Mouse (Mus musculus) heart, postnatal 0 days (tissue): ENCODE measurements around the gene Ccdc85c. TPM values are rescaled to one million over a fixed set of nuclear protein-coding genes. Genes with fewer than 3 reads are reported as not detected.

Experiments used
- ATAC-seq: fragments of 200-750 bp; cut with Nextera tagmentation; 2 replicates; pipeline ENCODE4 v1.8.0; 2017; ENCODE audit warnings: low read depth, moderate number of reproducible peaks, moderate library complexity; ENCODE audit not compliant: insufficient read depth
- DNase-seq: peaks from one replicate; pipeline ENCODE4 v3.0.0-alpha.2; 2016; ENCODE audit warnings: low spot score
- H3K27ac ChIP-seq: fragments of 300-500 bp; sonication (generic); 2 replicates; pipeline ENCODE4 v1.5.1; 2014; ENCODE audit warnings: low read depth, mild to moderate bottlenecking
- H3K27me3 ChIP-seq: fragments of 300-500 bp; sonication (generic); 2 replicates; pipeline ENCODE4 v1.6.1; 2014; ENCODE audit warnings: low read length, mixed read lengths; ENCODE audit not compliant: control insufficient read depth, insufficient read depth
- H3K36me3 ChIP-seq: fragments of 300-500 bp; sonication (generic); replicated peaks from 2 replicates; pipeline ENCODE4 v1.6.1; 2014; ENCODE audit warnings: low read length, mixed read lengths; ENCODE audit not compliant: control insufficient read depth, insufficient read depth
- H3K4me1 ChIP-seq: fragments of 300-500 bp; sonication (generic); 2 replicates; pipeline ENCODE4 v1.6.1; 2014; ENCODE audit warnings: antibody characterized with exemption; ENCODE audit not compliant: control insufficient read depth, insufficient read depth
- H3K4me2 ChIP-seq: fragments of 300-500 bp; sonication (generic); 2 replicates; pipeline ENCODE4 v1.6.1; 2014; ENCODE audit warnings: low read depth, mild to moderate bottlenecking, low read length, moderate library complexity
- H3K4me3 ChIP-seq: fragments of 300-500 bp; sonication (generic); 2 replicates; pipeline ENCODE4 v1.5.1; 2014; ENCODE audit warnings: low read depth, low read length
- H3K9ac ChIP-seq: fragments of 300-500 bp; sonication (generic); replicated peaks from 2 replicates; pipeline ENCODE4 v1.6.1; 2014; ENCODE audit warnings: low read depth, low read length, mixed read lengths
- H3K9me3 ChIP-seq: fragments of 300-500 bp; sonication (generic); replicated peaks from 2 replicates; pipeline ENCODE4 v1.6.1; 2016; ENCODE audit warnings: low read length; ENCODE audit not compliant: control insufficient read depth
- CTCF ChIP-seq: IDR thresholded peaks from 2 replicates; pipeline ENCODE4 v1.5.1; 2016; ENCODE audit warnings: antibody characterized with exemption, control low read depth, low read depth
- EP300 ChIP-seq: IDR thresholded peaks from 2 replicates; pipeline ENCODE4 v1.6.1; 2016; ENCODE audit warnings: antibody characterized with exemption, low read depth
- WGBS: fragments of 180-500 bp; shearing (Covaris S2); extraction: QIAGEN DNeasy Blood & Tissue Kit; methylation state at CpG from one replicate; pipeline ENCODE4 v1.1.7; 2014; 5-methylcytosine and 5-hydroxymethylcytosine counted together
- polyA plus RNA-seq: library from polyadenylated mRNA; unstranded; fragments of >200 nt; fragmentation: Nextera tagmentation; extraction: Ambion mirVana; gene quantifications from 2 replicates; pipeline ENCODE4 v1.2.1, GENCODE M21; 2015
- total RNA-seq: library from RNA; depleted of rRNA; stranded (reverse); fragments of >200 nt; gene quantifications from 2 replicates; pipeline ENCODE4 v1.2.3, GENCODE M21; 2014; ENCODE audit warnings: low replicate concordance

Gene Ccdc85c
- total and polyA plus RNA-seq, 2 experiments from 2014 or later = 7.8 to 44.7 TPM

GRCm38 (mm10) chr12:108231901-108232300 lies 43.3 kb downstream of the Ccdc85c start:
- H3K4me1 ChIP-seq = peaks cover 47% of the 10 kb centered on the region
- H3K9ac ChIP-seq = no peak overlapping the region
- H3K9me3 ChIP-seq = no peaks in the 10 kb centered on the region
- no peaks in the 10 kb centered on the region for H3K27me3 ChIP-seq
- H3K4me3 ChIP-seq = no peak overlapping the region
- H3K27ac ChIP-seq = no peak overlapping the region
- H3K4me2 ChIP-seq = no peak overlapping the region
- WGBS = 57% methylated on average over 9 of the region's 9 CpGs
- no peak for DNase-seq
- no peak for TF ChIP-seq CTCF
- no peak for TF ChIP-seq EP300
- ATAC-seq = no peak
- no peaks in the 10 kb centered on the region for H3K36me3 ChIP-seq

GRCm38 (mm10) chr12:108230821-108231794 lies 44.1 kb downstream of the Ccdc85c start:
- no peaks in the 10 kb centered on the region for H3K9me3 ChIP-seq
- TF ChIP-seq CTCF (peak; percentile 58), EP300 (no peak)
- 54% methylated on average over 16 of the region's 18 CpGs for WGBS
- no peak overlapping the region for H3K4me2 ChIP-seq
- H3K36me3 ChIP-seq = no peaks in the 10 kb centered on the region
- no peak overlapping the region for H3K4me3 ChIP-seq
- no peak for ATAC-seq
- no peaks in the 10 kb centered on the region for H3K27me3 ChIP-seq
- H3K4me1 ChIP-seq = peaks cover 40% of the 10 kb centered on the region
- H3K27ac ChIP-seq = no peak overlapping the region
- no peak for DNase-seq
- H3K9ac ChIP-seq = no peak overlapping the region

GRCm38 (mm10) chr12:108230077-108230476 lies 45.1 kb downstream of the Ccdc85c start:
- DNase-seq (no peak), ATAC-seq (no peak)
- H3K4me1 ChIP-seq = peaks cover 38% of the 10 kb centered on the region

GRCm38 (mm10) chr12:108227527-108227926 lies 47.7 kb downstream of the Ccdc85c start:
- no peak overlapping the region for H3K27ac ChIP-seq
- no peak overlapping the region for H3K4me2 ChIP-seq
- DNase-seq (no peak), ATAC-seq (no peak)
- no peak for TF ChIP-seq CTCF
- no peak for TF ChIP-seq EP300
- no peaks in the 10 kb centered on the region for H3K9me3 ChIP-seq
- WGBS = 53% methylated on average over 16 of the region's 16 CpGs
- H3K4me3 ChIP-seq = no peak overlapping the region
- no peaks in the 10 kb centered on the region for H3K27me3 ChIP-seq
- H3K36me3 ChIP-seq = no peaks in the 10 kb centered on the region
- peaks cover 26% of the 10 kb centered on the region for H3K4me1 ChIP-seq
- no peak overlapping the region for H3K9ac ChIP-seq

More at GRCm38 (mm10) chr12:108230077-108230476, 45.1 kb downstream of the Ccdc85c start:
- WGBS = 82% methylated on average over 12 of the region's 12 CpGs
- Histone ChIP-seq H3K9me3 (no peaks in the 10 kb centered on the region), H3K4me2 (no peak overlapping the region), H3K27me3 (no peaks in the 10 kb centered on the region), H3K9ac (no peak overlapping the region), H3K27ac (no peak overlapping the region), H3K36me3 (no peaks in the 10 kb centered on the region), H3K4me3 (no peak overlapping the region)
- TF ChIP-seq EP300 (no peak), CTCF (no peak)

GRCm38 (mm10) chr12:108226941-108227340 lies 48.3 kb downstream of the Ccdc85c start:
- no peak overlapping the region for H3K9ac ChIP-seq
- 84% methylated on average over 12 of the region's 12 CpGs for WGBS
- no peak overlapping the region for H3K4me3 ChIP-seq
- ATAC-seq (no peak), DNase-seq (no peak)
- H3K27ac ChIP-seq = no peak overlapping the region
- H3K4me2 ChIP-seq = no peak overlapping the region
- TF ChIP-seq EP300 = no peak
- TF ChIP-seq CTCF = no peak
- H3K36me3 ChIP-seq = no peaks in the 10 kb centered on the region
- H3K27me3 ChIP-seq = no peaks in the 10 kb centered on the region
- H3K9me3 ChIP-seq = no peaks in the 10 kb centered on the region
- peaks cover 26% of the 10 kb centered on the region for H3K4me1 ChIP-seq
